In genomic region chr13:23732156-23732804, GRCm38 (mm10) we compare ENCODE assay signal across 7 mouse cellular contexts. TPM values are rescaled to one million over a fixed set of nuclear protein-coding genes. Genes with fewer than 3 reads are reported as not detected.
DNase-seq lines count a peak whose midpoint lies in the region; ATAC-seq and TF ChIP-seq lines count a peak whose summit lies in the region.

No protein-coding gene starts in this region.

- H3K4me1 ChIP-seq in kidney, postnatal 0 days (replicated peaks; ENCODE audit: insufficient read depth, low read length) = no peaks in the 10 kb centered on the region
- peaks cover 5% of the 10 kb centered on the region; the same call in 1 of the 2 replicates for H3K4me1 ChIP-seq in kidney, embryonic 14.5 days (ENCODE audit: control insufficient read depth, insufficient read depth, low read length)
- 0 out of 4 replicates have a peak, but pooled peaks cover 0 to 2% of the 10 kb centered on the region in 2 experiments for H3K4me1 ChIP-seq in ES-E14 (ENCODE audit: control insufficient read depth in 2 of 2, insufficient read depth in 2 of 2, low read length in 2 of 2, poor library complexity in 1 of 2)
- H3K4me1 ChIP-seq in forebrain, embryonic 16.5 days (replicated peaks; ENCODE audit: control insufficient read depth, insufficient read depth, low read length) = no peaks in the 10 kb centered on the region

- in situ Hi-C loops in ES-E14 (cut with MboI; ENCODE audit: low sequenced_read_pairs in 2 of 2, unreplicated experiment in 2 of 2) = no loop called here

- no peaks in the 10 kb centered on the region for H3K36me3 ChIP-seq in kidney, postnatal 0 days (ENCODE audit: insufficient read depth, low read length)
- no peaks in the 10 kb centered on the region for H3K36me3 ChIP-seq in kidney, embryonic 14.5 days (ENCODE audit: control insufficient read depth, insufficient read depth, low read length)
- H3K36me3 ChIP-seq in ES-E14 (ENCODE audit: control insufficient read depth, insufficient read depth, low read length, poor library complexity, severe bottlenecking) = no peaks in the 10 kb centered on the region
- H3K36me3 ChIP-seq in forebrain, embryonic 16.5 days (ENCODE audit: control insufficient read depth, insufficient read depth) = no peaks in the 10 kb centered on the region

- DNase-seq in kidney, postnatal 0 days (ENCODE audit: low spot score) = peak; percentile 85
- peak; percentile 64 for DNase-seq in CD4-positive helper T cell, adult 2 months (ENCODE audit: low read depth, low spot score)
- DNase-seq in ES-E14 (ENCODE audit: low read depth, low spot score) = no peak
- no peak for DNase-seq in urinary bladder, adult 18-20 months (ENCODE audit: low spot score in 2 of 2)

- H3K9me3 ChIP-seq in kidney, postnatal 0 days (replicated peaks; ENCODE audit: low read length) = no peaks in the 10 kb centered on the region
- no peaks in the 10 kb centered on the region for H3K9me3 ChIP-seq in kidney, embryonic 14.5 days (ENCODE audit: control insufficient read depth, low read length)
- no peaks in the 10 kb centered on the region for H3K9me3 ChIP-seq in ES-E14 (ENCODE audit: control insufficient read depth, insufficient read depth, low read depth, low read length)
- H3K9me3 ChIP-seq in forebrain, embryonic 16.5 days (ENCODE audit: control insufficient read depth, low read length) = no peaks in the 10 kb centered on the region

- TF ChIP-seq CTCF in kidney, postnatal 0 days (IDR thresholded peaks at IDR 0.05; ENCODE audit: low read depth) = peak; percentile 94

- H3K4me2 ChIP-seq in kidney, postnatal 0 days (ENCODE audit: low read length) = no peak overlapping the region
- H3K4me2 ChIP-seq in kidney, embryonic 14.5 days (replicated peaks; ENCODE audit: low read depth, low read length) = no peak overlapping the region
- H3K4me2 ChIP-seq in forebrain, embryonic 16.5 days (ENCODE audit: low read length) = no peak overlapping the region

- WGBS in kidney, postnatal 0 days = 21% methylated on average over 8 of the region's 8 CpGs
- WGBS in kidney, embryonic 14.5 days = 23% methylated on average over 8 of the region's 8 CpGs
- WGBS in forebrain, embryonic 16.5 days = 25% methylated on average over 8 of the region's 8 CpGs

- no peaks in the 10 kb centered on the region for H3K27me3 ChIP-seq in kidney, postnatal 0 days (ENCODE audit: insufficient read depth, low read length)
- H3K27me3 ChIP-seq in kidney, embryonic 14.5 days (ENCODE audit: control insufficient read depth, insufficient read depth, low read length) = no peaks in the 10 kb centered on the region
- H3K27me3 ChIP-seq in forebrain, embryonic 16.5 days (replicated peaks; ENCODE audit: control insufficient read depth, insufficient read depth, low read length) = no peaks in the 10 kb centered on the region

- no peak overlapping the region for H3K27ac ChIP-seq in kidney, postnatal 0 days
- no peak overlapping the region for H3K27ac ChIP-seq in kidney, embryonic 14.5 days (ENCODE audit: low read depth, low read length)
- H3K27ac ChIP-seq in ES-E14 (ENCODE audit: insufficient read depth, low read depth, low read length, poor library complexity, severe bottlenecking) = no peak overlapping the region
- H3K27ac ChIP-seq in forebrain, embryonic 16.5 days (ENCODE audit: low read length) = no peak overlapping the region

- ATAC-seq in kidney, postnatal 0 days (replicated peaks; ENCODE audit: low FRiP score, low read depth) = no peak
- no peak for ATAC-seq in kidney, embryonic 14.5 days (ENCODE audit: low FRiP score, low TSS enrichment)
- peak; percentile 62 for ATAC-seq in forebrain, embryonic 16.5 days
- peak; percentile 84 for ATAC-seq in neutrophil, adult 5-6 weeks (ENCODE audit: extremely low read depth, insufficient number of reproducible peaks, low FRiP score, poor library complexity, severe bottlenecking)

- H3K9ac ChIP-seq in kidney, postnatal 0 days (ENCODE audit: low read depth, low read length) = no peak overlapping the region
- no peak overlapping the region for H3K9ac ChIP-seq in kidney, embryonic 14.5 days (ENCODE audit: low read depth, low read length)
- H3K9ac ChIP-seq in ES-E14 (ENCODE audit: insufficient read depth, low read depth, low read length, poor library complexity, severe bottlenecking) = no peak overlapping the region
- no peak overlapping the region for H3K9ac ChIP-seq in forebrain, embryonic 16.5 days (replicated peaks; ENCODE audit: low read depth, low read length)

- H3K4me3 ChIP-seq in kidney, postnatal 0 days (replicated peaks; ENCODE audit: low read depth, low read length) = no peak overlapping the region
- H3K4me3 ChIP-seq in kidney, embryonic 14.5 days (ENCODE audit: low read length) = no peak overlapping the region
- H3K4me3 ChIP-seq in ES-E14 (ENCODE audit: insufficient read depth in 1 of 2, low read depth in 1 of 2, low read length in 2 of 2, poor library complexity in 1 of 2, severe bottlenecking in 1 of 2) = no peak overlapping the region
- no peak overlapping the region for H3K4me3 ChIP-seq in forebrain, embryonic 16.5 days (replicated peaks; ENCODE audit: low read length)

TF ChIP-seq in ES-E14, 5 proteins besides CTCF, POLR2A, EP300 and RAD21:
- TF ChIP-seq ZC3H11A (IDR thresholded peaks at IDR 0.05; ENCODE audit: borderline replicate concordance, low read depth, low read length) = peak; percentile 33; the same call in 1 of the 2 replicates
- TF ChIP-seq ZNF384 (IDR thresholded peaks at IDR 0.05; ENCODE audit: low read depth, low read length) = no peak
- no peak for TF ChIP-seq MAFK (IDR thresholded peaks at IDR 0.05; ENCODE audit: insufficient read depth, low read depth, low read length)
- TF ChIP-seq HCFC1 (IDR thresholded peaks at IDR 0.05; ENCODE audit: borderline replicate concordance, insufficient read depth, low read length) = no peak
- no peak for TF ChIP-seq CHD2 (IDR thresholded peaks at IDR 0.05; ENCODE audit: low read depth, low read length)

RNA-seq across cellular contexts. Expression of gene Hist1h1c, which starts 6.3 kb away (rescaled TPM):
- polyA plus RNA-seq in kidney, postnatal 0 days (2015; fragmentation: Nextera tagmentation; extraction: Ambion mirVana) = 33.9 and 41.0 TPM in 2 replicates
- polyA plus RNA-seq in kidney, embryonic 14.5 days (2014; fragmentation: Nextera tagmentation; extraction: Ambion mirVana) = 21.6 and 28.4 TPM in 2 replicates
- 379 and 496 TPM in 2 replicates for total RNA-seq in ES-E14 (2012; rRNA removed)
- polyA plus RNA-seq in forebrain, embryonic 16.5 days (2015; fragmentation: Nextera tagmentation; extraction: Ambion mirVana) = 16.7 and 22.7 TPM in 2 replicates
- total RNA-seq in neutrophil, adult 5-6 weeks (2017) = 712 and 764 TPM in 2 replicates

RNA-seq across cellular contexts. Expression of gene Hist1h3c, which starts 13.1 kb away (rescaled TPM):
- polyA plus RNA-seq in kidney, postnatal 0 days (2015; fragmentation: Nextera tagmentation; extraction: Ambion mirVana) = 6.0 and 7.0 TPM in 2 replicates
- 12.7 and 18.3 TPM in 2 replicates for polyA plus RNA-seq in kidney, embryonic 14.5 days (2014; fragmentation: Nextera tagmentation; extraction: Ambion mirVana)
- 970 and 1,161 TPM in 2 replicates for total RNA-seq in ES-E14 (2012; rRNA removed)
- polyA plus RNA-seq in forebrain, embryonic 16.5 days (2015; fragmentation: Nextera tagmentation; extraction: Ambion mirVana) = 1.6 and 2.0 TPM in 2 replicates
- total RNA-seq in neutrophil, adult 5-6 weeks (2017) = 4.8 TPM in 1 of 2 replicates, not detected in the other

RNA-seq across cellular contexts. Expression of gene Hist1h2bb, which starts 14.3 kb away (rescaled TPM):
- 2.1 and 2.2 TPM in 2 replicates for polyA plus RNA-seq in kidney, postnatal 0 days (2015; fragmentation: Nextera tagmentation; extraction: Ambion mirVana)
- 2.7 and 6.8 TPM in 2 replicates for polyA plus RNA-seq in kidney, embryonic 14.5 days (2014; fragmentation: Nextera tagmentation; extraction: Ambion mirVana)
- 1,224 and 1,736 TPM in 2 replicates for total RNA-seq in ES-E14 (2012; rRNA removed)
- polyA plus RNA-seq in forebrain, embryonic 16.5 days (2015; fragmentation: Nextera tagmentation; extraction: Ambion mirVana) = 0.86 and 0.95 TPM in 2 replicates
- total RNA-seq in neutrophil, adult 5-6 weeks (2017) = 77.7 and 104 TPM in 2 replicates

RNA-seq across cellular contexts. Expression of gene Hist1h2ab, which starts 18.6 kb away (rescaled TPM):
- 21.7 and 26.6 TPM in 2 replicates for polyA plus RNA-seq in kidney, postnatal 0 days (2015; fragmentation: Nextera tagmentation; extraction: Ambion mirVana)
- 70.3 and 91.4 TPM in 2 replicates for polyA plus RNA-seq in kidney, embryonic 14.5 days (2014; fragmentation: Nextera tagmentation; extraction: Ambion mirVana)
- total RNA-seq in ES-E14 (2012; rRNA removed) = 2,399 and 2,956 TPM in 2 replicates
- polyA plus RNA-seq in forebrain, embryonic 16.5 days (2015; fragmentation: Nextera tagmentation; extraction: Ambion mirVana) = 14.5 and 16.2 TPM in 2 replicates
- total RNA-seq in neutrophil, adult 5-6 weeks (2017) = 24.9 and 28.2 TPM in 2 replicates

RNA-seq across cellular contexts. Expression of gene Hist1h3b, which starts 19.8 kb away (rescaled TPM):
- 5.9 and 8.7 TPM in 2 replicates for polyA plus RNA-seq in kidney, postnatal 0 days (2015; fragmentation: Nextera tagmentation; extraction: Ambion mirVana)
- 12.5 and 22.2 TPM in 2 replicates for polyA plus RNA-seq in kidney, embryonic 14.5 days (2014; fragmentation: Nextera tagmentation; extraction: Ambion mirVana)
- total RNA-seq in ES-E14 (2012; rRNA removed) = 667 and 954 TPM in 2 replicates
- 4.9 and 6.7 TPM in 2 replicates for polyA plus RNA-seq in forebrain, embryonic 16.5 days (2015; fragmentation: Nextera tagmentation; extraction: Ambion mirVana)
- total RNA-seq in neutrophil, adult 5-6 weeks (2017) = 1.2 TPM in 1 of 2 replicates, not detected in the other

Comparison
In these comparisons a context has a peak if more than half of its experiments do, and no peak if none do; other contexts are left out.
1. ATAC-seq: peak in forebrain, embryonic 16.5 days (single experiment) and neutrophil, adult 5-6 weeks (single experiment); none in kidney, postnatal 0 days (single experiment) and kidney, embryonic 14.5 days (single experiment).
2. DNase-seq: peak in kidney, postnatal 0 days (single experiment) and CD4-positive helper T cell, adult 2 months (single experiment); none in ES-E14 (single experiment) and urinary bladder, adult 18-20 months (0 of 2).